Mouse (Mus musculus) heart, postnatal 14 days (tissue): ENCODE measurements around the gene Ptms. TPM values are rescaled to one million over a fixed set of nuclear protein-coding genes. Genes with fewer than 3 reads are reported as not detected.

Source experiments
- DNase-seq, 2 experiments: peaks; one replicate each; pipeline ENCODE4 v3.0.0; 2021 to 2022
- intact Hi-C: fragments of 180-260 bp; cut with DNase I; formaldehyde crosslinking; loops from one replicate; pipeline ENCODE4 v1.15.1; 2025
- long read RNA-seq, 2 experiments: library from polyadenylated mRNA; stranded (forward); transcript quantifications; one replicate each; pipeline ENCODE4 v2.0.0; 2021
- total RNA-seq, 2 experiments: library from RNA; stranded (reverse); gene quantifications; 2 replicates each; pipeline ENCODE4 v1.2.3; 2021

Gene Ptms
- 100 to 1,000 TPM; 369 to 378 TPM for total RNA-seq
- long read RNA-seq, experiment 1, transcript Ptms-203 (4 exons, 629 nt) = minor isoform, 7 of 101 reads
- long read RNA-seq, experiment 1, transcript Ptms-201 (5 exons, 1,149 nt) = major isoform, 72 of 101 reads
- long read RNA-seq, experiment 1, partial matches to known transcripts = 15 of 101 reads
- long read RNA-seq, experiment 1, other reads (novel, unspliced or antisense) = 6 of 101 reads
- long read RNA-seq, experiment 2, transcript Ptms-203 (4 exons, 629 nt) = minor isoform, 10 of 70 reads
- long read RNA-seq, experiment 2, transcript Ptms-201 (5 exons, 1,149 nt) = major isoform, 41 of 70 reads
- long read RNA-seq, experiment 2, partial matches to known transcripts = 13 of 70 reads
- long read RNA-seq, experiment 2, other reads (novel, unspliced or antisense) = 5 of 70 reads

GRCm38 (mm10) chr6:124919695-124920317 is at the start of gene Ptms:
Ptms (minus strand) TSS chr6:124920103.
- intact Hi-C loops = loop anchor here (5.0 kb wide), 1 partner anchor 117 kb away; the partner anchor contains the start of gene Ing4

GRCm38 (mm10) chr6:124967766-124968165 is 47.9 kb upstream of the Ptms start:
- DNase-seq = peak; percentile 32 to 57
- intact Hi-C loops = loop anchor here (10.0 kb wide), 2 partner anchors 63 to 113 kb away; partner anchors contain the start of gene P3h3

More at GRCm38 (mm10) chr6:124919695-124920317, at the start of gene Ptms:
- peak; percentile 92 to 94 for DNase-seq

DNA sequence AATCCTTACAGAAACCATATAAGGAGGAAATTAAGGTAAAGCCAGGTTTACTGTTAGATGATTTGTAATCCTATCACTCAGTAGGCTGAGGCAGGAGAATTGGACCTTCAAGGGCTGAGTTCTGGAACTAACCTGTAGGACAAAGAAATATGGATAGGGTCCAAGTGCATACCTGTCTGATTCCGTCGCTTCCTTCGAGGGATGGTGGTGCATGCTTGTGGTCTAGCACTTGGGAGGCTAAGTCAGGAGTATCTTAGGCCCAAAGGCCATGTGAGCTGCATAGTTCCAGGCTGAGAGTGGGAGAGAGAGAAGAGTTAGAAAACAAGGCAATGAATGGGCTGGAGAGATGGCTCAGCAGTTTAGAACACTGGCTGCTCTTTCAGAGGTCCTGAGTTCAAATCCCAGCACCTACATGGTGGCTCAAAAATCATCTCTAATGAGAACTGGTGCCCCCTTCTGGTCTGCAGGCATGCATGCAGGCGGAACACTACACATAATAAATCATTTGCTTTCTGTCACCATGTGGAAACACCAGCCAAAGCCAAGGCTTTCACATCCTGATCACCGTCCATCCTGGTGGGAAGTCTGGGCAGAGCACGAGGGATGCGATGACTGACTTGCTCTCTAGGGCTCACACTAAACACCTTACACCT is 46.7 kb upstream of the Ptms start:
- DNase-seq = peak; percentile 10 to 16
- intact Hi-C loops = loop anchor here (10.0 kb wide), 2 partner anchors 62 to 112 kb away; partner anchors contain the start of gene P3h3

GRCm38 (mm10) chr6:124965747-124966146 is 45.8 kb upstream of the Ptms start:
- intact Hi-C loops = loop anchor here (2.0 to 10.0 kb wide), 4 partner anchors 33 to 111 kb away; partner anchors contain the start of genes P3h3 and Zfp384
- DNase-seq = no peak

DNA sequence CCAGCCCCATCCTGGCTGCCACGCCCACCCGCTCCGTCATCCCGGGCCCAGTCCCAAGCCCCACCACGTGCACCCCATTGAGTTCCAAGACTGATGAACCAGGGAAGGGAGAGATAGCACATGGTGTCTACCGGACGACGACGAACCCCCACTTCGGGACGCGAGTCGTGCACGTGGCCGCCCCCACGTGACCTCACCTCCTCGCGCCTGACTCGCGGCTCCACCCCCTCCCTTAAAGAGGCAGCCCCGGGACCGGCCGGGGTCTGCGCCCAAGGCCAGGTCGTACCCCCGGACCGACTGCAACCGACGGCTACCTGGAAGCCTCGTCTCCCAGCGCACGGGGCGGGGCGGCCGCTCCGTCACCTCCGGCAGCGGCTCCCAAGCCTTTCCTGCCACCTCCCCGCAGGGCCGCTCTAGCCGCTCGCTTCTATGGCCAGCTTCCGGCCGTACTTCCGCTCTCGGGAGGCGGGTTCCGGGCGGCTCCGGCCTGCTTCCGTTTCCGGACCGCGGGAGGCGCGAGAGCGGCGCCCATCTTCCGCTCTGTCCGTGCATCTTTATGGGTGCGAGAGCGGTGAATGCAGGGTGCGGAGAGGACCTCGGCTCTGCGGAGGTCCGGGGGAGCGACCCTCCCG is 45.3 kb upstream of the Ptms start, which contains the start of gene Cops7a:
Cops7a (minus strand) TSS at position 451 of the 632 bp plus-strand sequence.
- peak; percentile 97 to 99 for DNase-seq
- intact Hi-C loops = loop anchor here (2.0 to 10.0 kb wide), 4 partner anchors 32 to 110 kb away; partner anchors contain the start of genes P3h3 and Zfp384

GRCm38 (mm10) chr6:124964638-124965037 is 44.7 kb upstream of the Ptms start:
- intact Hi-C loops = loop anchor here (2.0 to 10.0 kb wide), 4 partner anchors 32 to 110 kb away; partner anchors contain the start of genes P3h3 and Zfp384
- DNase-seq = no peak

DNA sequence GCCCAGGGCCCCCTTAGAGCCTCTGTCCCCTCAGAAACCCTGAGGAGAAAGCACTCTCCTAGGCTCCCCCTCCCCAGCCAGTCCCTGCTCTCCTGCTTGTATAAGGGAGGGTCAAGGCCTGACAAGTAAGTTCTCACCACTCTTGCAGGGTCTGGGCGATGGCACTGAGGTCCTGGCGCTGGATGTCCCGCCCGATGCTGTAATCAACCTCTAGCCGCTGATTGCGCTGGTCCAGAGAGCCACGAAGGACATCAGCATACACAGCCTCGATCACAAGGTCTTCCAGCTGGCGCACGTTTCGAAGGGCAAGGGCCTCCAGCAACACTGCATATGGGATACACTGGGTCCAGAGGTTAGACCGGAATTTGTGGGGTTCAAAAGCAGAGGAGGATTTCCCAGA is 41.1 kb upstream of the Ptms start:
- no peak for DNase-seq
- intact Hi-C loops = loop anchor here (10.0 kb wide), 2 partner anchors 56 to 106 kb away; partner anchors contain the start of gene P3h3

GRCm38 (mm10) chr6:124959960-124960359 is 40.1 kb upstream of the Ptms start:
- intact Hi-C loops = loop anchor here (10.0 kb wide), 2 partner anchors 55 to 105 kb away; partner anchors contain the start of gene P3h3
- no peak for DNase-seq

- intact Hi-C loops = no loop called here
- no peak for DNase-seq
Measured at GRCm38 (mm10) chr6:124958127-124958526, 38.2 kb upstream of the Ptms start.

- DNase-seq = no peak
- intact Hi-C loops = no loop called here
Measured at GRCm38 (mm10) chr6:124955212-124955611, 35.3 kb upstream of the Ptms start.

- no peak for DNase-seq
- intact Hi-C loops = no loop called here
Measured at GRCm38 (mm10) chr6:124953991-124954715, 34.2 kb upstream of the Ptms start.

GRCm38 (mm10) chr6:124943526-124943925 is 23.6 kb upstream of the Ptms start:
- intact Hi-C loops = no loop called here
- no peak for DNase-seq

GRCm38 (mm10) chr6:124941679-124942078 is 21.8 kb upstream of the Ptms start:
- intact Hi-C loops = no loop called here
- DNase-seq = no peak

GRCm38 (mm10) chr6:124938554-124938953 is 18.7 kb upstream of the Ptms start:
- intact Hi-C loops = loop anchor here (10.0 kb wide), 1 partner anchor 146 kb away; no protein-coding TSS in a partner anchor
- no peak for DNase-seq

GRCm38 (mm10) chr6:124937493-124937892 is 17.6 kb upstream of the Ptms start:
- DNase-seq = no peak
- intact Hi-C loops = loop anchor here (10.0 kb wide), 1 partner anchor 147 kb away; no protein-coding TSS in a partner anchor

DNA sequence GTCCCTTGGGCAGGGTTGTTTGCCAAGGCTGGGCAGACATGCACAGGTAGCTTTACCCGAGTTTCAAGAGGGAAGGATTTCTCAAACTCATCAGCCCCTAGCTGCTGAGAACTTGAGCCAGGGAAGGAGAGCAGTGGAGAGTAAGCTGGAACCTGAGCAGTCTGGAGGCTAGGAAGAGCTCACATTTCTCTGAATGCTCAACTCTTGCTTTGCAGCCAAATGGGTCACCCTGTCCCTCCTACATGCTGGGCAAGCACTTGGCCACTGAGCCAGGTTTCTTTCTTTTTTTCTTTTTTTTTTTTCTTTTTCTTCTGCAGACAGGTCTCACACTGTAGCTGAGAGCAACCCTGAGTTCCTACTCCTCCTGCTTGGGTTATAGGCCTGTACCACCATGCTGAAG is 16.8 kb upstream of the Ptms start:
- no peak for DNase-seq
- intact Hi-C loops = loop anchor here (10.0 kb wide), 1 partner anchor 148 kb away; no protein-coding TSS in a partner anchor

DNA sequence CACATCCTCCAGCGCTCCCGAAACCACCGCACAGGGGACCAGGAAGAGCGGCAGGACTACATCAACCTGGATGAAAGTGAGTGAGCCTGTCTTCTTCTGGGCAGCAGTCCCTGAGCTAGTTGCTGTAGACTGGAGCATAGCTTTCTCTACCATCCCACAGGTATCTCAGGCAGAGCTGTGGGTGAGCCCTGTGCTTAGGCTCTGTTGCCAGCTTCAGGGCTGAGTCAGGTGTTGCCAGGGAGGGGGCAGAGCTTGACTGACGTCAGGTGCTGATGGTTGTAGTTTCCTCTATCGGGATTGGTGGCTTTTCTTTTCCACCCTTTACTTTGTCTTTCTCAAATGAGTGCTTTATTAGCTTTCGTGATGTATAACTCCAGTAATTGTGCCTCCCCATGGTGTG is 14.8 kb upstream of the Ptms start:
- intact Hi-C loops = loop anchor here (10.0 kb wide), 1 partner anchor 150 kb away; no protein-coding TSS in a partner anchor
- no peak for DNase-seq

- intact Hi-C loops = loop anchor here (2.0 to 10.0 kb wide), 2 partner anchors 32 to 152 kb away; partner anchors contain the start of gene Cops7a
- DNase-seq = no peak
Measured at GRCm38 (mm10) chr6:124933127-124933526, 13.2 kb upstream of the Ptms start.

DNA sequence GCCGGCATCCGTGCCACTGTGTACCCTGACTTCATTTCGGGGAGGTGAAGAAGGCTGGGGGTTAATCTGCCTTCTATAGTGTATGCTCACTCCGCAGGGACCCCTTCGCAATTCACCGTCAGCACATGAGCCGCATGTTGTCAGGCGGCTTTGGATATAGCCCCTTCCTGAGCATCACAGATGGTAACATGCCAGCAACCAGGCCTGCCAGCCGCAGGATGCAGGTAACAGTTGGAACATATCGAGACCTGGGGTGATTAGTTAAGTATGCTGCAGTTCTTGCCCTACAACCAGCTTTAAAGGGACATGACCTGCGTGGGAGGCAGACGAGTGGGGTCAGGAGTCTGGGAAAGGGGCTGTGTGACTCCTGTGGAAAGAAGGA is 12.4 kb upstream of the Ptms start:
- intact Hi-C loops = loop anchor here (2.0 to 10.0 kb wide), 2 partner anchors 32 to 152 kb away; partner anchors contain the start of gene Cops7a
- no peak for DNase-seq
